Mouse (Mus musculus) layer of hippocampus, adult 2 months (tissue): ENCODE results near the gene Aif1. TPM values are rescaled to one million over a fixed set of nuclear protein-coding genes. Genes with fewer than 3 reads are reported as not detected.

Experiments
- DNase-seq, 2 experiments: peaks; one replicate each; pipeline ENCODE4 v3.0.0; 2022; ENCODE audit warnings: low spot score in 2 of 2
- H3K27ac ChIP-seq: fragments of 200-600 bp; 2 replicates; pipeline ENCODE4 v1.8.1; 2022
- H3K4me3 ChIP-seq: fragments of 200-600 bp; 2 replicates; pipeline ENCODE4 v1.8.1; 2022; ENCODE audit warnings: mild to moderate bottlenecking
- CTCF ChIP-seq: fragments of 200-600 bp; conservative IDR thresholded peaks from 2 replicates; pipeline ENCODE4 v1.8.1; 2022; ENCODE audit warnings: antibody characterized with exemption, mild to moderate bottlenecking, moderate library complexity
- long read RNA-seq, 2 experiments: library from polyadenylated mRNA; stranded (forward); transcript quantifications; one replicate each; pipeline ENCODE4 v2.0.0; 2021; ENCODE audit warnings: borderline mapping rate in 2 of 2
- total RNA-seq, 2 experiments: library from RNA; stranded (reverse); gene quantifications; 2 replicates each; pipeline ENCODE4 v1.2.3; 2021

Aif1 gene
- 10 to 100 TPM; 11.1 to 11.8 TPM for total RNA-seq
- long read RNA-seq, experiment 1, partial matches to known transcripts = 0 of 5 reads
- long read RNA-seq, experiment 1, other reads (novel, unspliced or antisense) = 2 of 5 reads
- long read RNA-seq, experiment 2, transcript Aif1-203 (6 exons, 842 nt) = major isoform, 11 of 14 reads
- long read RNA-seq, experiment 2, partial matches to known transcripts = 1 of 14 reads
- long read RNA-seq, experiment 2, other reads (novel, unspliced or antisense) = 1 of 14 reads

- DNase-seq = no peak
- Histone ChIP-seq H3K27ac (no peak within 1 kb of the TSS), H3K4me3 (no peak within 1 kb of the TSS)
- TF ChIP-seq CTCF = no peak
Observed at GRCm38 (mm10) chr17:35175968-35176367, at the start of gene Aif1. TSS of gene Aif1 (minus strand) at chr17:35176068.

- H3K27ac ChIP-seq = no peak overlapping the region
- no peak for DNase-seq
- no peak overlapping the region for H3K4me3 ChIP-seq
- no peak for TF ChIP-seq CTCF
Observed at GRCm38 (mm10) chr17:35225456-35225855, 49.6 kb upstream of the Aif1 start.

DNA sequence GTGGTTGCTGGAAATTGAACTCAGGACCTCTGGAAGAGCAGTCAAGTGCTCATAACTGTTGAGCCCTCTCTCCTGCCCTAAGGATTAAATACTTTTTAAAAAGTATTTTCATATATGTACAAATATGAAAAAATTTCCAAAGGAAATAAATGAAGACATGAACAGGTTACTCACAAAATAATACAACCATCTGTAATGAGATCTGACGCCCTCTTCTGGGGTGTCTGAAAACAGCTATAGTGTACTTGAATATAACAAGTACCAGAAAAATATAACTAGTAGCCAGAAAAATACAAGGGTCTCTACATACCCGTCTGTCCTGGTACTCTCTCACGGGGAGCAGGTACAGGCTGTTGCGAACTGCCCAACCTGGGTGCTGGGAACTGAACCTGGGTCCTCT is 48.8 kb upstream of the Aif1 start:
- no peak overlapping the region for H3K27ac ChIP-seq
- no peak for DNase-seq
- no peak overlapping the region for H3K4me3 ChIP-seq
- TF ChIP-seq CTCF = peak; percentile 33

GRCm38 (mm10) chr17:35222299-35222698 is 46.4 kb upstream of the Aif1 start:
- DNase-seq = no peak
- no peak overlapping the region; the same call in 1 of the 2 replicates for H3K27ac ChIP-seq
- no peak overlapping the region for H3K4me3 ChIP-seq
- no peak for TF ChIP-seq CTCF

DNA sequence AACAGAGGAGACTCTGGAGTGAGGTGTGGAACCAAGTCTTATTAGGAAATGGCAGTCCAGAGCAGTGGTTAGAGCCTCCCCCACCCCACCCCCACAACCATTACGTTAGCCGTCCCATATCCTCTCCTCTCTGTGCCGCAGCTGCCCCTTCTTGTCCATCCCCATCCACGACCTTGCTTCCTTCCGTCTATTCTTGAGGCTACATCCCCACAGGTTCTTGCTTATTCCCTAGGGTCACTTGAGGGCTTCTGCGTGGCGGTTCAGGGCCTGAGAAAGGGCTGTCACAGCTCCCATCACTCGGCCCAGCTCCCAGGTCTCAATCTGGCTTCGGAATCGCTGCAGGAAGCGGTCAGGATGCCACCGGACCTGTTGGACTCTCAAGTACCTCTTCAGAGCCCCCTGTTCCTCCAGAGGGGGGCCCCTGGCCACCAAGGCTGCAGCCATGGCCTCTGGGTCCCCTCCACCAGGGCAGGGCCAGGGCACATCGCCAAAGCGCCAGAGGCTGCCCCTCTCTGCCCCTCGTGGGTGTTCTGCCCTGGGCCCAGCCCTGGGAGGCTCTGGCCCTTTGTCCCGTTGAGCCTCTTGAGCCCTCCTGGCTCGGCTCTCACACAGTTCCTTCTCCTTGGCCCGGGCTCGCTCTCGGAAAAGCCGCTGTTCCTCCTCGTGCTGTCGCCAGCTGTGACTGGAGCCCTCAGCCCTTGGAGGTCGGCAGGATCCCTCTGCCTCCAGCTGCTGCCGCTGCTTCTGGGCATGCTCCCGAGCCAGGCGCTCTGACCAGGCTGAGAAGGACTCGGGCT is 44.5 kb upstream of the Aif1 start, which contains the start of gene Gm16181:
Gm16181 (plus strand) TSS at position 679 of the 797 bp plus-strand sequence.
- no peak for TF ChIP-seq CTCF
- Histone ChIP-seq H3K27ac (peak within 1 kb of the TSS; percentile 47; the same call in 1 of the 2 replicates), H3K4me3 (no peak within 1 kb of the TSS)

GRCm38 (mm10) chr17:35219601-35220041 is 43.8 kb upstream of the Aif1 start:
- no peak for DNase-seq
- no peak for TF ChIP-seq CTCF
- H3K4me3 ChIP-seq = no peak overlapping the region
- peak overlapping the region; percentile 47; the same call in 1 of the 2 replicates for H3K27ac ChIP-seq

More for the DNA sequence above, 44.5 kb upstream of the Aif1 start, which contains the start of gene Gm16181:
- DNase-seq = no peak

DNA sequence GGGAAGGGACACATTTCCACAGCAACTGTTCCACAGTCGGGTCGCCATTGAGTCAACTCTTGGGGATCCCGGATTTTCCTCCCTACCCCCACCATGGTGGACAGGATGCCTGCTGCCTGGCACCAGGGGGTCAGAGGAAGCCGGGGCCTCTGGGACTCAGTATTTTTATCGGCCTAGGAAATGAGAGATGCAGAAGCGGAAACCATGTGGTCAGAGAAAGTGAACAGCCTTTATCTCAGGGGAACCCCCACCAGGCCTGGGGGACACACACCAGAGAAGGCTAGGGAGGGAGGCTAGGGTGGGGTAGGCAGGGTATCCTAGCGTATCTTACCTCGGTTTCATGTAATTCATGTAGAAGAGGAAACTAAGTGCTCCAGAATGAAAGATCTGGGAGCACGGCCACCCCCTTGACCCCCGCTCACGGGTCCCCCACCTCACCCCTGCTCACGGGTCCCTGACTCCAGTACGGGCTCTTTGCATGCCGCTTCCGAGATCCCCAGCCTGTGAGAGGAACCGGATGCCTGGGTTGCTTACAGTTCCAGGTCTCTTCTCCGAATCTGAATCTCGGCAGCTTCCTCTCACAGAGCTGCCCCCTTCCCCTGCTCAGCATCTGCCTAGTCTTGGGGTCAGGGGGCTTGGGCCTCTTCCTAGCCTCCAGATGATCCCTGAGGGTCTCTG is 42.8 kb upstream of the Aif1 start:
- no peak for DNase-seq

GRCm38 (mm10) chr17:35213071-35213470 is 37.2 kb upstream of the Aif1 start:
- no peak for DNase-seq
- no peak overlapping the region for H3K27ac ChIP-seq
- H3K4me3 ChIP-seq = no peak overlapping the region
- no peak for TF ChIP-seq CTCF

More for the DNA sequence above, 42.8 kb upstream of the Aif1 start:
- Histone ChIP-seq H3K27ac (peak overlapping the region; percentile 47), H3K4me3 (no peak overlapping the region)
- no peak for TF ChIP-seq CTCF

GRCm38 (mm10) chr17:35210593-35210992 is 34.7 kb upstream of the Aif1 start:
- no peak overlapping the region for H3K27ac ChIP-seq
- TF ChIP-seq CTCF = no peak
- DNase-seq = no peak
- no peak overlapping the region for H3K4me3 ChIP-seq

DNA sequence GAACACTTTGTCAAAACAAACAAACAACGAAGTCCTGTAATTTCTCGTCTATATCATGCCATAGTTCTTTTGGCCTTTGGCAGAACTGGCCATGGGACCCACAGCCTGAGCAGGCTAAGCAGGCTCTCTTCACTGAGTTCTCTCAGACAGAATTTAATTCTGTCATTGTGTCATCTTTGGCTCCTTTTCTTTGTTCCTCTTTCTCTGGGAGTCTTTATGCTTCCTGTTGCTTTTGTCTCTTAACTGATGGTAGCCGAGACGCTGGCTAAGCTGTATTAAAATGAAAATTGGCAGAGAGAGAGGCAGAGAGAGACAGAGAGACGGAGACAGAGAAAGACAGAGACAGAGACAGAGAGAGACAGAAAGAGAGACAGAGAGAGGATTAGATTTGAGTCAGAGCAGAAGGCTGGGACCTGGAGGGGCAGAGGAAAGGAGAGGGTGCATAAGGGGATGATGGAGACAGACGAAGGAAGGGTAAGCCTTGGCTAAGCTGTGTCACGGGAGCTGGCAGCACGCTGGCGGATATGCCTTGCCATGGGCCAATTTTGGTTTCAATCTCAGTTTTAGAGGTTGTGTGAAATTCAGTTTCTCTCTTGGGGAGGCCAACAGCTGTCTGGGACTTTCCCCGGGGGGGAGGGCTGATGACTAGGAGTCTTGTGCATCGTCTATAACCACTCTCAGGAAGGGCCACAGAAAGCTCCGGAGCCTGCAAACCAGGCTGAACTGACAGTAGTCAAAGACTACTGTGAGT is 34.1 kb upstream of the Aif1 start:
- no peak overlapping the region for H3K4me3 ChIP-seq
- no peak overlapping the region for H3K27ac ChIP-seq
- no peak for DNase-seq
- TF ChIP-seq CTCF = no peak

DNA sequence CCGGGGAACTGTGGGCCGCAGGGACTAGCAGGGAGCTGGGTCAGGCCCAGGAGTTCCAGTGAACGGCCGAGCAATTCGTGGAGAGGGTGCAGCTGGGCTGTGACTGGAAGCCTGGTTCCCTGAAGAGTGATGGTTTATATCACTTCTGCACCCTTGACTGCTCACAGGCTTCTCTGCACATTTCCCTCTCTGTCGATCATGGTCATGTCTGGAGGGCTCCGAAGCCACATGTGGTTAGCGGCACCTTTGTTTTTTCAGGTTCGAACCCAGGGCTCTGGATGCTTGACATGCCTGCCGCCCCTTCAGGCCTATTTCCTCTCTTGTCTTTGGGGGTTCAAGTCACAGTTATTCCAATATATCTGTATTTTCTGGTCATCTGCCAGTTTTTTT is 29.5 kb upstream of the Aif1 start:
- TF ChIP-seq CTCF = no peak
- Histone ChIP-seq H3K27ac (no peak overlapping the region), H3K4me3 (no peak overlapping the region)
- DNase-seq = no peak

- no peak for TF ChIP-seq CTCF
- H3K27ac ChIP-seq = no peak within 1 kb of the TSS
- no peak for DNase-seq
- no peak within 1 kb of the TSS for H3K4me3 ChIP-seq
Observed at GRCm38 (mm10) chr17:35204494-35205379, 28.9 kb upstream of the Aif1 start, which contains the start of gene Lta. TSS of gene Lta (minus strand) at chr17:35205351.
